In genomic region chr4:49478118-49478877, GRCm38 (mm10) we compare ENCODE assay signal across 8 mouse cellular contexts. TPM values are rescaled to one million over a fixed set of nuclear protein-coding genes. Genes with fewer than 3 reads are reported as not detected.
DNase-seq lines count a peak whose midpoint lies in the region; ATAC-seq and TF ChIP-seq lines count a peak whose summit lies in the region.

No protein-coding gene starts in this region.

- 0 out of 2 replicates have a peak, but pooled peaks cover 4% of the 10 kb centered on the region for H3K4me1 ChIP-seq in heart, embryonic 12.5 days (replicated peaks)
- peaks cover 25% of the 10 kb centered on the region for H3K4me1 ChIP-seq in forebrain, embryonic 10.5 days
- H3K4me1 ChIP-seq in lung, embryonic 14.5 days (ENCODE audit: insufficient read depth), result no peaks in the 10 kb centered on the region

- H3K4me2 ChIP-seq in heart, embryonic 12.5 days, result peak overlapping the region; percentile 73
- H3K4me2 ChIP-seq in lung, embryonic 14.5 days, result peak overlapping the region; percentile 57

- 0 out of 2 replicates have a peak overlapping the region, but pooled peaks have one; percentile 60 for H3K9ac ChIP-seq in heart, embryonic 12.5 days
- no peak overlapping the region for H3K9ac ChIP-seq in lung, embryonic 14.5 days

- WGBS in heart, embryonic 12.5 days, result 17% methylated on average over 19 of the region's 19 CpGs
- 21% methylated on average over 19 of the region's 19 CpGs for WGBS in forebrain, embryonic 10.5 days
- 18% methylated on average over 19 of the region's 19 CpGs for WGBS in lung, embryonic 14.5 days

- H3K27ac ChIP-seq in heart, embryonic 12.5 days (ENCODE audit: poor library complexity, severe bottlenecking), result no peak overlapping the region
- 0 out of 2 replicates have a peak overlapping the region, but pooled peaks have one; percentile 25 for H3K27ac ChIP-seq in forebrain, embryonic 10.5 days
- no peak overlapping the region for H3K27ac ChIP-seq in lung, embryonic 14.5 days (ENCODE audit: low read depth)

- no peak for DNase-seq in heart, adult 9 months (ENCODE audit: low spot score in 2 of 2)
- DNase-seq in forebrain, embryonic 10.5 days (ENCODE audit: extremely low spot score, low spot score), result peak; percentile 21
- peak; percentile 45 for DNase-seq in kidney, adult 18-20 months
- DNase-seq in lung, embryonic 14.5 days, result peak; percentile 65
- peak; percentile 36 to 82 for DNase-seq in spleen, postnatal 10 days (ENCODE audit: low spot score in 2 of 2)
- DNase-seq in B cell, adult 2 months, result no peak
- no peak for DNase-seq in layer of hippocampus, postnatal 36 days

- peak overlapping the region; percentile 41 for H3K4me3 ChIP-seq in heart, embryonic 12.5 days
- H3K4me3 ChIP-seq in forebrain, embryonic 10.5 days, result peak overlapping the region; percentile 39
- peak overlapping the region; percentile 21; the same call in 1 of the 2 replicates for H3K4me3 ChIP-seq in lung, embryonic 14.5 days (ENCODE audit: low read depth, low read length)

- no peaks in the 10 kb centered on the region for H3K27me3 ChIP-seq in heart, embryonic 12.5 days (replicated peaks)
- peaks cover 8% of the 10 kb centered on the region; the same call in 1 of the 2 replicates for H3K27me3 ChIP-seq in forebrain, embryonic 10.5 days (ENCODE audit: poor library complexity, severe bottlenecking)
- H3K27me3 ChIP-seq in lung, embryonic 14.5 days (ENCODE audit: insufficient read depth, low read length), result no peaks in the 10 kb centered on the region

- no peaks in the 10 kb centered on the region for H3K9me3 ChIP-seq in heart, embryonic 12.5 days (replicated peaks)
- no peaks in the 10 kb centered on the region for H3K9me3 ChIP-seq in forebrain, embryonic 10.5 days
- no peaks in the 10 kb centered on the region for H3K9me3 ChIP-seq in lung, embryonic 14.5 days (ENCODE audit: low read depth, low read length)

- TF ChIP-seq CTCF in lung, embryonic 14.5 days (IDR thresholded peaks at IDR 0.05; ENCODE audit: low read depth), result no peak

- ATAC-seq in heart, embryonic 12.5 days (ENCODE audit: insufficient number of reproducible peaks, low FRiP score), result peak; percentile 76; the same call in 1 of the 2 replicates
- peak; percentile 75 for ATAC-seq in lung, embryonic 14.5 days (ENCODE audit: insufficient read depth)

- H3K36me3 ChIP-seq in heart, embryonic 12.5 days, result no peaks in the 10 kb centered on the region
- no peaks in the 10 kb centered on the region for H3K36me3 ChIP-seq in forebrain, embryonic 10.5 days (replicated peaks)
- H3K36me3 ChIP-seq in lung, embryonic 14.5 days (ENCODE audit: insufficient read depth), result no peaks in the 10 kb centered on the region

RNA-seq across cellular contexts. Expression of gene Acnat1, which starts 4.6 kb away (rescaled TPM):
- polyA plus RNA-seq in heart, embryonic 12.5 days (2016; fragmentation: Nextera tagmentation; extraction: Ambion mirVana), result not detected in 2 replicates
- not detected in 2 replicates for polyA plus RNA-seq in forebrain, embryonic 10.5 days (2016; fragmentation: Nextera tagmentation; extraction: Ambion mirVana)
- 0.24 and 0.27 TPM in 2 replicates for polyA plus RNA-seq in lung, embryonic 14.5 days (2014; fragmentation: Nextera tagmentation; extraction: Ambion mirVana)
- under 1 TPM in 1 of 2 experiments, not detected in 1; 0.28 TPM for total RNA-seq in layer of hippocampus, postnatal 36 days (2021)

RNA-seq across cellular contexts. Expression of gene Baat, which starts 28.1 kb away (rescaled TPM):
- polyA plus RNA-seq in heart, embryonic 12.5 days (2016; fragmentation: Nextera tagmentation; extraction: Ambion mirVana), result not detected in 2 replicates
- 0.24 and 0.36 TPM in 2 replicates for polyA plus RNA-seq in forebrain, embryonic 10.5 days (2016; fragmentation: Nextera tagmentation; extraction: Ambion mirVana)
- polyA plus RNA-seq in lung, embryonic 14.5 days (2014; fragmentation: Nextera tagmentation; extraction: Ambion mirVana), result not detected in 2 replicates
- total RNA-seq in layer of hippocampus, postnatal 36 days (2021), result under 1 TPM in 1 of 2 experiments, not detected in 1; 0.37 TPM

RNA-seq across cellular contexts. Expression of gene Mrpl50, which starts 42.6 kb away (rescaled TPM):
- polyA plus RNA-seq in heart, embryonic 12.5 days (2016; fragmentation: Nextera tagmentation; extraction: Ambion mirVana), result 69.1 and 71.4 TPM in 2 replicates
- polyA plus RNA-seq in forebrain, embryonic 10.5 days (2016; fragmentation: Nextera tagmentation; extraction: Ambion mirVana), result 87.7 and 89.3 TPM in 2 replicates
- 75.2 and 75.9 TPM in 2 replicates for polyA plus RNA-seq in lung, embryonic 14.5 days (2014; fragmentation: Nextera tagmentation; extraction: Ambion mirVana)
- 10 to 100 TPM; 31.6 to 34.1 TPM for total RNA-seq in layer of hippocampus, postnatal 36 days (2021)

RNA-seq across cellular contexts. Expression of gene Zfp189, which starts 42.7 kb away (rescaled TPM):
- polyA plus RNA-seq in heart, embryonic 12.5 days (2016; fragmentation: Nextera tagmentation; extraction: Ambion mirVana), result 8.0 and 8.3 TPM in 2 replicates
- polyA plus RNA-seq in forebrain, embryonic 10.5 days (2016; fragmentation: Nextera tagmentation; extraction: Ambion mirVana), result 9.8 and 12.2 TPM in 2 replicates
- 8.6 and 9.4 TPM in 2 replicates for polyA plus RNA-seq in lung, embryonic 14.5 days (2014; fragmentation: Nextera tagmentation; extraction: Ambion mirVana)
- 10 to 100 TPM; 33.6 to 36.5 TPM for total RNA-seq in layer of hippocampus, postnatal 36 days (2021)

Comparison
In these comparisons a context has a peak if more than half of its experiments do, and no peak if none do; other contexts are left out.
1. DNase-seq: peak in forebrain, embryonic 10.5 days (single experiment), kidney, adult 18-20 months (single experiment), lung, embryonic 14.5 days (single experiment) and spleen, postnatal 10 days (2 of 2); none in heart, adult 9 months (0 of 2), B cell, adult 2 months (0 of 2) and layer of hippocampus, postnatal 36 days (0 of 2).
2. Peak in every context shown above with its lines, with median percentiles within 50 percentile points of each other: H3K4me3 ChIP-seq.